Mouse (Mus musculus) embryo, embryonic 10 days (tissue): ENCODE measurements around the gene Vstm4.

Experiments
- DNase-seq: peaks from one replicate; pipeline ENCODE4 v3.0.0-alpha.2; 2015; ENCODE audit warnings: low spot score

Vstm4 gene

GRCm38 (mm10) chr14:32856681-32857328, at the start of gene Vstm4:
Vstm4 (plus strand) TSS chr14:32856756.
- peak; percentile 68 for DNase-seq

GRCm38 (mm10) chr14:32810111-32810510, 46.4 kb upstream of the Vstm4 start:
- no peak for DNase-seq

GRCm38 (mm10) chr14:32812429-32812828, 44.1 kb upstream of the Vstm4 start:
- DNase-seq: no peak

GRCm38 (mm10) chr14:32814961-32815360, 41.6 kb upstream of the Vstm4 start:
- DNase-seq: no peak

GRCm38 (mm10) chr14:32816533-32816932, 40.0 kb upstream of the Vstm4 start:
- no peak for DNase-seq

GRCm38 (mm10) chr14:32817258-32817657, 39.3 kb upstream of the Vstm4 start:
- DNase-seq: no peak

- DNase-seq: no peak
Observed at GRCm38 (mm10) chr14:32819297-32819696, 37.3 kb upstream of the Vstm4 start.

- no peak for DNase-seq
Observed at GRCm38 (mm10) chr14:32822812-32823211, 33.7 kb upstream of the Vstm4 start.

- no peak for DNase-seq
Observed at GRCm38 (mm10) chr14:32823861-32824260, 32.7 kb upstream of the Vstm4 start.

GRCm38 (mm10) chr14:32824267-32825150, 32.0 kb upstream of the Vstm4 start:
- DNase-seq: no peak

GRCm38 (mm10) chr14:32825426-32826032, 31.0 kb upstream of the Vstm4 start:
- DNase-seq: peak; percentile 71

- DNase-seq: no peak
Observed at GRCm38 (mm10) chr14:32827165-32827564, 29.4 kb upstream of the Vstm4 start.

GRCm38 (mm10) chr14:32827994-32828650, 28.4 kb upstream of the Vstm4 start:
- no peak for DNase-seq

GRCm38 (mm10) chr14:32833847-32834246, 22.7 kb upstream of the Vstm4 start, which contains the start of gene Fam170b:
Fam170b (plus strand) TSS chr14:32833962.
- DNase-seq: no peak

GRCm38 (mm10) chr14:32835181-32835580, 21.4 kb upstream of the Vstm4 start:
- DNase-seq: no peak

GRCm38 (mm10) chr14:32835596-32835995, 21.0 kb upstream of the Vstm4 start:
- DNase-seq: no peak

- DNase-seq: no peak
Observed at GRCm38 (mm10) chr14:32836191-32836590, 20.4 kb upstream of the Vstm4 start.

- no peak for DNase-seq
Observed at GRCm38 (mm10) chr14:32842052-32842451, 14.5 kb upstream of the Vstm4 start.

- DNase-seq: no peak
Observed at GRCm38 (mm10) chr14:32854059-32854458, 2.5 kb upstream of the Vstm4 start.

- DNase-seq: no peak
Observed at GRCm38 (mm10) chr14:32856246-32856645, 310 bp upstream of the Vstm4 start.

GRCm38 (mm10) chr14:32858361-32858760, 1.8 kb downstream of the Vstm4 start:
- DNase-seq: no peak

GRCm38 (mm10) chr14:32858941-32859510, 2.5 kb downstream of the Vstm4 start:
- DNase-seq: no peak
